ENCODE assay signal across 28 mouse cellular contexts in the genomic region with DNA sequence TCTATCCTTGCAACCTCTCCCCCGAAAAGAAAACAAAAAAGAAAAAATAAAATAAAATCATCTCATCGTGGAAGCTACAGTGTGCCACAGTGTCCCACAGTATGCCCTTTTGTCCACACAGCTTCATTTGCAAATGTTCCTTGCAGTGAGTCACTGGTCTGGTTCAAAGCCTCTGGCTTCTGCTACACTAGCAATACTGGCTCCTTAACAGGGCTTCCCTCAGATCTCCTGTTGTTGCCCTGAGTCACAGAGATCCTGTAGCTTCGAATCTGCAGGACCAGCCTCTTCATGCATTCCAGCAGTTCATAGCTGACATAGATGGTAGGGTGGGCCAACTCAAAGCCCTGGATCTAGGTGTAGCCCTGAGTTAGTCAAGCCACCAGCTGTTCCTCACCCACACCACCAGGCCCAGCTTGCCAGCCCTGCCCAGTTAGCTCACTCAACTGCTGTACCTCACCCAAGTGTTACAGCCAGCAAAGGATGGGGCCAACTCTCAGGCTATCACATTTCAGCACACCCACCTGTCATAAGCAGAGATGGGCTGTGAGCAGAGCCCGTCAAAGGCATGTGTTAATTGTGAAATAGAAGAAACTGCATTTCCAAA. TPM values are rescaled to one million over a fixed set of nuclear protein-coding genes. Genes with fewer than 3 reads are reported as not detected.
DNase-seq lines count a peak whose midpoint lies in the region; ATAC-seq and TF ChIP-seq lines count a peak whose summit lies in the region.
"Had no signal": no experiment of that assay in that cellular context is flagged by ENCODE, and none has a peak within 500 bp of the region (broad histone marks: within the 10 kb centered on the region; RNA-seq: fewer than 3 reads in every experiment).

No protein-coding gene starts in this region.

- no peaks in the 10 kb centered on the region for H3K4me1 ChIP-seq in embryonic facial prominence, embryonic 14.5 days (ENCODE audit: control insufficient read depth, insufficient read depth, low read length)
- H3K4me1 ChIP-seq in embryonic facial prominence, embryonic 10.5 days = peaks cover 6% of the 10 kb centered on the region; the same call in 1 of the 2 replicates
- no peaks in the 10 kb centered on the region for H3K4me1 ChIP-seq in lung, postnatal 0 days (ENCODE audit: insufficient read depth, low read depth, low read length)
- H3K4me1 ChIP-seq: intestine, embryonic 15.5 days; liver, embryonic 12.5 days had no signal

- H3K36me3 ChIP-seq in embryonic facial prominence, embryonic 14.5 days (ENCODE audit: control insufficient read depth, insufficient read depth, low read length) = no peaks in the 10 kb centered on the region
- no peaks in the 10 kb centered on the region for H3K36me3 ChIP-seq in embryonic facial prominence, embryonic 10.5 days (replicated peaks)
- no peaks in the 10 kb centered on the region for H3K36me3 ChIP-seq in lung, postnatal 0 days (ENCODE audit: insufficient read depth, low read length)
- H3K36me3 ChIP-seq: forebrain, embryonic 10.5 days; intestine, embryonic 15.5 days; liver, embryonic 12.5 days; midbrain, embryonic 12.5 days had no signal

- 77% methylated on average over 4 of the region's 4 CpGs for WGBS in embryonic facial prominence, embryonic 14.5 days
- 81% methylated on average over 4 of the region's 4 CpGs for WGBS in embryonic facial prominence, embryonic 10.5 days
- 75% methylated on average over 4 of the region's 4 CpGs for WGBS in lung, postnatal 0 days

- H3K9ac ChIP-seq in embryonic facial prominence, embryonic 14.5 days (ENCODE audit: low read depth, low read length) = no peak overlapping the region
- no peak overlapping the region for H3K9ac ChIP-seq in lung, postnatal 0 days (replicated peaks; ENCODE audit: low read depth)
- H3K9ac ChIP-seq: forebrain, postnatal 0 days; hindbrain, embryonic 14.5 days; intestine, embryonic 15.5 days; liver, embryonic 12.5 days; midbrain, embryonic 12.5 days had no signal

- DNase-seq in embryonic facial prominence, embryonic 14.5 days (ENCODE audit: low spot score) = no peak
- no peak for DNase-seq in embryonic facial prominence, embryonic 10.5 days (ENCODE audit: low spot score)
- peak; percentile 2 for DNase-seq in lung, postnatal 36 days
- DNase-seq in lung, postnatal 14 days = no peak
- DNase-seq in adrenal gland, postnatal 14 days = peak; percentile 19
- DNase-seq in embryo, embryonic 9.5 days (ENCODE audit: extremely low spot score) = no peak
- no peak for DNase-seq in lung, postnatal 0 days (ENCODE audit: low spot score)
- DNase-seq: cerebellum, adult 9-11 months; forebrain, postnatal 0 days; kidney, postnatal 36 days; lung, adult 2 months; thymus, postnatal 25 days had no signal

- no peaks in the 10 kb centered on the region for H3K9me3 ChIP-seq in embryonic facial prominence, embryonic 14.5 days (ENCODE audit: control insufficient read depth, low read length)
- H3K9me3 ChIP-seq in embryonic facial prominence, embryonic 10.5 days = no peaks in the 10 kb centered on the region
- no peaks in the 10 kb centered on the region for H3K9me3 ChIP-seq in lung, postnatal 0 days (ENCODE audit: low read length)
- H3K9me3 ChIP-seq: forebrain, embryonic 10.5 days; intestine, embryonic 15.5 days; liver, embryonic 12.5 days; midbrain, embryonic 12.5 days had no signal

- no peak overlapping the region for H3K4me2 ChIP-seq in embryonic facial prominence, embryonic 14.5 days (ENCODE audit: low read depth, low read length)
- H3K4me2 ChIP-seq in lung, postnatal 0 days (replicated peaks; ENCODE audit: low read depth, low read length) = no peak overlapping the region
- H3K4me2 ChIP-seq: heart, embryonic 11.5 days; hindbrain, embryonic 14.5 days; intestine, embryonic 15.5 days; liver, embryonic 12.5 days; midbrain, embryonic 12.5 days had no signal

- TF ChIP-seq CTCF in lung, postnatal 0 days (IDR thresholded peaks at IDR 0.05) = no peak

- no peak overlapping the region for H3K27ac ChIP-seq in embryonic facial prominence, embryonic 14.5 days (replicated peaks; ENCODE audit: low read depth, low read length)
- H3K27ac ChIP-seq in embryonic facial prominence, embryonic 10.5 days (replicated peaks) = no peak overlapping the region
- no peak overlapping the region for H3K27ac ChIP-seq in lung, postnatal 0 days (ENCODE audit: low read length)
- H3K27ac ChIP-seq: forebrain, embryonic 10.5 days; hindbrain, embryonic 14.5 days; intestine, embryonic 15.5 days; left cerebral cortex, adult 2 months; liver, embryonic 12.5 days; macrophage; midbrain, embryonic 12.5 days had no signal

- H3K27me3 ChIP-seq in embryonic facial prominence, embryonic 14.5 days (replicated peaks; ENCODE audit: control insufficient read depth, insufficient read depth, low read length) = no peaks in the 10 kb centered on the region
- H3K27me3 ChIP-seq in embryonic facial prominence, embryonic 10.5 days (replicated peaks; ENCODE audit: low read depth, poor library complexity, severe bottlenecking) = no peaks in the 10 kb centered on the region
- H3K27me3 ChIP-seq in lung, postnatal 0 days (replicated peaks; ENCODE audit: insufficient read depth, low read length) = no peaks in the 10 kb centered on the region
- H3K27me3 ChIP-seq: intestine, embryonic 15.5 days; liver, embryonic 12.5 days; midbrain, embryonic 12.5 days had no signal

- H3K4me3 ChIP-seq in embryonic facial prominence, embryonic 14.5 days (ENCODE audit: low read depth, low read length) = no peak overlapping the region
- no peak overlapping the region for H3K4me3 ChIP-seq in embryonic facial prominence, embryonic 10.5 days
- H3K4me3 ChIP-seq in lung, postnatal 0 days (ENCODE audit: low read depth, low read length) = no peak overlapping the region
- H3K4me3 ChIP-seq: forebrain, embryonic 10.5 days; intestine, embryonic 15.5 days; left cerebral cortex, adult 2 months; liver, embryonic 12.5 days; midbrain, embryonic 12.5 days had no signal

- ATAC-seq in embryonic facial prominence, embryonic 14.5 days (ENCODE audit: low read depth) = 0 out of 2 replicates have a peak, but pooled peaks have one; percentile 22
- ATAC-seq in lung, postnatal 0 days = no peak
- ATAC-seq: forebrain, postnatal 0 days; intestine, embryonic 15.5 days; liver, embryonic 12.5 days had no signal

- TF ChIP-seq EP300 in lung, postnatal 0 days (IDR thresholded peaks at IDR 0.05) = no peak

RNA-seq across cellular contexts. Expression of a gene that starts 2.5 kb away (rescaled TPM):
- polyA plus RNA-seq in embryonic facial prominence, embryonic 14.5 days (2014; fragmentation: Nextera tagmentation; extraction: Ambion mirVana) = not detected in 2 replicates
- polyA plus RNA-seq in embryonic facial prominence, embryonic 10.5 days (2016; fragmentation: Nextera tagmentation; extraction: Ambion mirVana) = not detected in 2 replicates
- 0.19 TPM in 1 of 2 replicates, not detected in the other for total RNA-seq in adrenal gland, postnatal 14 days (2021)
- not detected in 2 replicates for polyA plus RNA-seq in lung, postnatal 0 days (2015; fragmentation: Nextera tagmentation; extraction: Ambion mirVana)
- total RNA-seq: forebrain, postnatal 0 days; gastrocnemius, adult 8-10 months; left cerebral cortex, adult 2 months; monocyte, adult 5-6 weeks had no signal
- polyA plus RNA-seq: brain, embryonic 14.5 days; C2C12; cortical plate, adult 2 months; forebrain, embryonic 10.5 days; forebrain, postnatal 0 days; heart, embryonic 11.5 days; hindbrain, embryonic 14.5 days; kidney, embryonic 14.5 days; limb, embryonic 11.5 days; lung, adult 2 months; macrophage; midbrain, embryonic 12.5 days; neural tube, embryonic 11.5 days had no signal

Comparison
In these comparisons a context has a peak if more than half of its experiments do, and no peak if none do; other contexts are left out.
1. DNase-seq: peak in lung, postnatal 36 days (single experiment) and adrenal gland, postnatal 14 days (single experiment); none in embryonic facial prominence, embryonic 14.5 days (single experiment), embryonic facial prominence, embryonic 10.5 days (single experiment), lung, postnatal 14 days (single experiment), embryo, embryonic 9.5 days (single experiment) and lung, postnatal 0 days (single experiment).